Mouse (Mus musculus) urinary bladder, postnatal 10 days (tissue): Measurements from ENCODE around the gene Ptpre.
"Not testable (repeated sequence)": the region's sequence is repeated elsewhere in the genome, so short reads cannot be mapped to it uniquely, and the experiment has no call there.

Experiments
- DNase-seq: peaks from one replicate; pipeline ENCODE4 v3.0.0; 2022; ENCODE audit warnings: low spot score

Gene Ptpre

GRCm38 (mm10) chr7:135694796-135695195, 157.5 kb downstream of the Ptpre start:
- no peak for DNase-seq

- DNase-seq = no peak
These were observed 158.8 kb downstream of the Ptpre start for GRCm38 (mm10) chr7:135696127-135696526.

DNA sequence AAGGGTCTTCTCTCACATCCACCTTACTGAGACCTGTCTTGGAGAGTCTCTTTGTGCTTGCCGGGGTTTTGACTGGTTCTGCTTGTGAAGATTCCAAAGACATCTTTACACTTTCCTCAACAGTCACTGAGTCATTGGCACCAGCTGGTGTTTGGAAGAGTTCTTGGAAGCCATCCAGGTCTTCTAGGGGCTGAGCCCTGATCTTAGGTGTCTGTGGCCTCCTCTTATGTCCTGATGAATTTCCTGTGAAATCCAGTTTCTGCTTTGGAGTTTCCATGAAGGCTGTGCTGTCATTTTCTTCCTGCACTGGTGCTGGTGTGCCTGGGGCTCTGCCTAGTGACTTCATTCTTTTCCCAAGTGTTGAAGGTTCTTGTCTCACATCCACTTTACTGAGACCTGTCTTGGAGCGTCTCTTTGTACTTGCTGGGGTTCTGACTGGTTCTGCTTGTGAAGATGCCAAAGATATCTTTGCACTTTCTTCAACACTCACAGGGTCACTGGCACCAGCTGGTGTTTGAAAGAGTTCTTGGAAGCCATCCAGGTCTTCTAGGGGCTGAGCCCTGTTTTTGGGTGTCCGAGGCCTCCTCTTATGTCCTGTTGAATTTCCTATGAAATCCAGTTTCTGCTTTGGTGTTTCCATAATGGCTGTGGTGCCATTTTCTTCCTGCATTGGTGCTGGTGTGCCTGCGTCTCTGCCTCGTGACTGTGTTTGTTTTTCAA, 159.9 kb downstream of the Ptpre start:
- DNase-seq = not testable (repeated sequence)

- DNase-seq = no peak
These were observed 161.1 kb downstream of the Ptpre start for GRCm38 (mm10) chr7:135698362-135698761.

- not testable (repeated sequence) for DNase-seq
These were observed 162.1 kb downstream of the Ptpre start for GRCm38 (mm10) chr7:135699351-135699750.

GRCm38 (mm10) chr7:135703600-135704148, 166.4 kb downstream of the Ptpre start:
- DNase-seq = no peak

GRCm38 (mm10) chr7:135704251-135704650, 167.0 kb downstream of the Ptpre start:
- DNase-seq = no peak

GRCm38 (mm10) chr7:135705083-135705482, 167.8 kb downstream of the Ptpre start:
- no peak for DNase-seq

- no peak for DNase-seq
These were observed 168.5 kb downstream of the Ptpre start for GRCm38 (mm10) chr7:135705753-135706152.

DNA sequence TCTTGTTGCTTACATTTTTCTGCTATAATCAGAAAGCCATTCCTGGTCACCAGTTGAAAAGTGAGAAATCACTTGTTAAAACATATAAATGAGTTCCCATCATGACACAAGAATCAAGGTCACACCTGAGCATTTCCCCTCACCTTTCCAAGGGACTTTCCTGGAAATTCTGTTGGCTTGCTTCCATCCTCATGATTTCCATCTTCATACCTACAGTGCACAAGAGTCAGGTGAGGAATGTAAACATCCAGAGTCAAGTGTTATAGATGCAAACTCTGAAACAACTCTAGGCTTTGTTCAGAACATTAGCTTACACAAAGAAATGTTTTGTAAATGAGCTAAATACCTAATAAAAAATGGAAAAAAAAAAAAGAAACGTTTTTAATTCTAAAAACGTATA, 173.4 kb downstream of the Ptpre start:
- no peak for DNase-seq

GRCm38 (mm10) chr7:135712534-135712933, 175.3 kb downstream of the Ptpre start:
- no peak for DNase-seq

- DNase-seq = no peak
These were observed 176.0 kb downstream of the Ptpre start for GRCm38 (mm10) chr7:135713326-135713725.

GRCm38 (mm10) chr7:135715166-135715565, 177.9 kb downstream of the Ptpre start:
- no peak for DNase-seq

GRCm38 (mm10) chr7:135715642-135716444, 178.6 kb downstream of the Ptpre start, which contains the start of gene Mki67:
Gene Mki67 (minus strand): TSS chr7:135716361.
- no peak for DNase-seq

- peak; percentile 64 for DNase-seq
These were observed 179.2 kb downstream of the Ptpre start for GRCm38 (mm10) chr7:135716445-135716877.

DNA sequence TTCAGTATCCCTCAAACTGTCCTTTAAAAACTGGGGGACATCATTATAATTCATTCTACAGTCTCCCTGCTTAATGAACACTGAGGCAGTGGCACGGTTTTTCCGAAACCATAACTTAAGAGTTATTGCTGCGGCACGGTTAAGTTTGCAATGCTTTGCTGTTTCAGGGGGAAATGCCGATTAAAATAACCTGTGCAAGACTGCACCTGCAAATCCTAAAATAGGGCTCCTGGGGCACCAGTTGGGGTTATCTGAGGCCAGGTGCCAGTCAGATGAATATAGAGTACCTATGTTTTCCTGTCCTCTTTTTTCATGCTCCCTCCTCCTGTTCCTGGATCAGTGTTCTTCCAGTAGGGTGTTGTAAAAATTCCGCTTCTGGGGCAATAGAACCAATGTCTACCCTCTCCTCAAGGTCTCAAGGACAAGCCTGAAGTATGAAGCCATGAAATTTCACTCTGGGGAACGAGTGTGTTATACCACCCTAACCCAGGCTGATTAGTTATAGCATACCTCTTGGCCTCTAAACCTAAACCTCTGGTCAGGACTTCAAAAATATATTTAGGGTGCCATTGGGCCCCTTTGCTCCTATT, 179.8 kb downstream of the Ptpre start:
- DNase-seq = no peak

DNA sequence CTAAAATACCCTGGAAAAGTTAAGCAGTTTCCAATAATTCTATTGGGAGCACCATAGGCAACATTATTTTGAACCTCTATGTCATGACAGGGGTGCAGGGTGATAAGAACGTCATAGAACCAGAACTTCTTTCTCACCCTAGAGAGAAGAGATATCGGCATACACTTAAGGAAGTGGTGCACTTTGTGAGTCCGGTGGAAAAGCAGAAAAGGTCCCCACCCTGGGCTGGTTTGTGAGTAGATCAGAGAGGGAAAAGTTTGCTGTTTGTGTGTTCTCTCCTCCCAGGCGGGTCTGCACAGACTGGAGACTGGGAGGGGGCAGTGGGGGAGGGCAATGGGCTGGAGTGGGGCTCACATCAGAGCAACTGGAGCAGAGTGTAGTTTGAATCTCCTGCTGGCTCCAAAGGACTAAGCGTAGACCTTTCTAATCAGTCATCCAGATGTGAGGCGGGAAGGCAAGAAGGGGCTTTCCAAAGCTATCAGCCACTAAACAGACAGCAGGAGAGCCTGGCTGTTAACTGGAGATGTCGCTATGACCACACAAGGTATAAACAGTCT, 184.2 kb downstream of the Ptpre start:
- no peak for DNase-seq

- no peak for DNase-seq
These were observed 184.9 kb downstream of the Ptpre start for GRCm38 (mm10) chr7:135722011-135722838.

DNA sequence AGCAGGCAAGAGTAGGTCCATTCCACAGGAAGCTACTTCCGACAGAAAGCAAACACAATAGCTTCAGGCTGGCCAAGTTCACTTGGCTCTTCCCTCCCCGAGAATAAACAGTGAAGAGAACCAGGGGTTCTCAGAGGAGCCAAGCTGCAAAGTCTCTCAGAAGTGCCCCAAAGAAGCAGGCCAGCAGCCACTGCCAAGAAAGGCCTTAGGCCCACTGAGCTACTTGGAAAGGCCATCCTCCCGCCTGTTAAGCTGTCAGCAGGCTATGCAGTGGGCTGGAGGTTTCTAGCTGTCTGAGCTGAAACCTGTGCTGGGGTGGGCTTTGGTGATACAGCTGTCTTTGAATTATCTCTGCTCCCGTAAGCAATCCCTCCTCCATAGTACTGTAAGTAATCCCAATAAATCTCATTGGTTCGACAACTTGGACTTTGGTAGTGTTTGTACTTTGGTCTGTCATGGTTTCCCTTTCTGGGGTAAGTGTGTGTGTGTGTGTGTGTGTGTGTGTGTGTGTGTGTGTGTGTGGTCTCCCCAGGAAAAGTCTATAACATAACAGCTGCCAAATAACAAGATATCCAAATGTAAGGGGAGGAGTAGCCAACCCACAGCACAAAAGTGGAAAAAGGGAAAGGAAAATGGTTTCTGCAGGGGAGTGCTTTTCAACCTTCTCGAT, 186.5 kb downstream of the Ptpre start:
- no peak for DNase-seq

DNA sequence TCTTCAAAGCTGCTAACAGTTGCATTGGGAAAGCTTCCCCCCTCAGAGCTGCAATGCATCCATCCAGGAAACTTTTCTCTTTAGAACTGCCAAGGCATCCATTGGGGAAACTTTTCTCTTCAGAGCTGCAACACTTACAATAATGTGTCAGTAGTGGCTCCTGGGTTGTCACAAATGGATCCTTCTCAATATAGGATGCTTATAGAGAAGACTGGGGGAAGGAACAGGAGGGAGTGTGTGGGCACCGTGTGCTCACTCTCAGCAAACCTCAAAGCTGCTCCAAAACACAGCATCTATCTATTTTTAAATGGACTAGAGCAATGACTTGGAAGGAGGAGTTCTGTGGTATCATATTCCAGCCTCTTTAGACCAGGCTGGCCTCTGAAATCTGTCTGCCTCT, 189.4 kb downstream of the Ptpre start:
- DNase-seq = no peak

DNA sequence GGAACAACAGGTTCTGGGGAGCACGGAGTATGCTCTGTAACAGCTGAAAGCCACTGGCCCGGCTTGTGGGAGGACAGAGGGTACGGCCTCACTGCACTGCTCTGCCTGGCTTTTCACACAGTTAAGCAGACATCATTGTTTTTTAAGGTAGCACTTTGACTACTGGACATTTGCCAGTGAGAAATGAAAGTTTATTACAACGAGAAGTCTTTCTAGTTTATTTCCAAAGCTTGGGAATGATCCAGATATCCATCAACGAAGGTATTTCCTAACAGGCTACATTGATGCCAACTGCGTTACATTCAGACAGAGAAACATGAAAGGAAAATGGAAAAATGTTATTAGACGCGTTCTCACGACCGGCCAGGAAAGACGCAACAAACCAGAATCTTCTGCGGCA, 190.8 kb downstream of the Ptpre start:
- DNase-seq = no peak
